Mouse (Mus musculus) kidney, postnatal 0 days (tissue): ENCODE results near the gene Snx7. TPM values are rescaled to one million over a fixed set of nuclear protein-coding genes. Genes with fewer than 3 reads are reported as not detected.

Experiments used
- ATAC-seq: fragments of 200-750 bp; cut with Nextera tagmentation; replicated peaks from 2 replicates; pipeline ENCODE4 v1.8.0; 2017; ENCODE audit warnings: low read depth, moderate number of reproducible peaks, moderate TSS enrichment, moderate library complexity; ENCODE audit not compliant: low FRiP score
- DNase-seq: peaks from one replicate; pipeline ENCODE4 v3.0.0-alpha.2; 2016; ENCODE audit warnings: low spot score
- H3K27ac ChIP-seq: fragments of 300-500 bp; sonication (generic); 2 replicates; pipeline ENCODE4 v1.5.1; 2014; ENCODE audit warnings: mild to moderate bottlenecking
- H3K27me3 ChIP-seq: fragments of 300-500 bp; sonication (generic); 2 replicates; pipeline ENCODE4 v1.6.1; 2014; ENCODE audit warnings: low read length, mixed read lengths; ENCODE audit not compliant: insufficient read depth
- H3K36me3 ChIP-seq: fragments of 300-500 bp; sonication (generic); 2 replicates; pipeline ENCODE4 v1.6.1; 2014; ENCODE audit warnings: low read length, mixed read lengths; ENCODE audit not compliant: insufficient read depth
- H3K4me1 ChIP-seq: fragments of 300-500 bp; sonication (generic); replicated peaks from 2 replicates; pipeline ENCODE4 v1.6.1; 2014; ENCODE audit warnings: antibody characterized with exemption, low read length, mixed read lengths; ENCODE audit not compliant: insufficient read depth
- H3K4me2 ChIP-seq: fragments of 300-500 bp; sonication (generic); 2 replicates; pipeline ENCODE4 v1.6.1; 2014; ENCODE audit warnings: mild to moderate bottlenecking, low read length, moderate library complexity, mixed read lengths
- H3K4me3 ChIP-seq: fragments of 300-500 bp; sonication (generic); replicated peaks from 2 replicates; pipeline ENCODE4 v1.5.1; 2014; ENCODE audit warnings: low read depth, low read length
- H3K9ac ChIP-seq: fragments of 300-500 bp; sonication (generic); 2 replicates; pipeline ENCODE4 v1.6.1; 2014; ENCODE audit warnings: low read depth, low read length
- H3K9me3 ChIP-seq: fragments of 300-500 bp; sonication (generic); replicated peaks from 2 replicates; pipeline ENCODE4 v1.6.1; 2016; ENCODE audit warnings: low read length, inconsistent platforms, mixed read lengths
- CTCF ChIP-seq: IDR thresholded peaks from 2 replicates; pipeline ENCODE4 v1.5.1; 2016; ENCODE audit warnings: antibody characterized with exemption, low read depth, mild to moderate bottlenecking, moderate library complexity
- WGBS: fragments of 180-500 bp; shearing (Covaris S2); extraction: QIAGEN DNeasy Blood & Tissue Kit; methylation state at CpG from one replicate; pipeline ENCODE4 v1.1.7; 2014; 5-methylcytosine and 5-hydroxymethylcytosine counted together
- polyA plus RNA-seq: library from polyadenylated mRNA; unstranded; fragments of >200 nt; fragmentation: Nextera tagmentation; extraction: Ambion mirVana; gene quantifications from 2 replicates; pipeline ENCODE4 v1.2.1, GENCODE M21; 2015

Gene Snx7
- polyA plus RNA-seq, 1 experiment from 2014 or later, result 84.7 TPM

DNA sequence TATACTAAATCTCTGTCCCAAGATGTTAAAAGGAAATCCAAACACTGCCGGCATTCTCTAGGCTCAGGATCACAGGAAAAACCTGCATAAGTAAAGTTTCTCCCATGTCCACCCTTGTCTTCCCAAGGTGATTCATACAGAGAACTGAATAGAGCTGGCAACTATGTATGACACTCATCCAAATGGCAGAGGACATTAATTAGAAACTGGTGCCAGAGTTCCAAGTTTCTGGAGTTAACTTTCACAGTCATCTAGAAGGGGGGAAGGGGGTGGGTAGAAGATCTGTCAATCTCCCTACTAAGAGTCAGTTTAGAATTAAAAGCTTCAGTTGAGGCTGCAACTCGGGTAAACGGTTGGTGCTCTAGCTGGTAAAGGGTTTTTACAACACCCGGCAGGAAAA lies 76.8 kb downstream of the Snx7 start:
- H3K4me2 ChIP-seq, result no peak overlapping the region
- whole genome bisulfite sequencing, result 50% methylated on average over 4 of the region's 4 CpGs
- no peak for TF ChIP-seq CTCF
- no peaks in the 10 kb centered on the region for H3K27me3 ChIP-seq
- no peaks in the 10 kb centered on the region for H3K36me3 ChIP-seq
- no peaks in the 10 kb centered on the region for H3K9me3 ChIP-seq
- H3K4me1 ChIP-seq, result no peaks in the 10 kb centered on the region
- no peak overlapping the region for H3K9ac ChIP-seq
- no peak for ATAC-seq
- DNase-seq, result no peak
- H3K4me3 ChIP-seq, result no peak overlapping the region
- no peak overlapping the region for H3K27ac ChIP-seq

DNA sequence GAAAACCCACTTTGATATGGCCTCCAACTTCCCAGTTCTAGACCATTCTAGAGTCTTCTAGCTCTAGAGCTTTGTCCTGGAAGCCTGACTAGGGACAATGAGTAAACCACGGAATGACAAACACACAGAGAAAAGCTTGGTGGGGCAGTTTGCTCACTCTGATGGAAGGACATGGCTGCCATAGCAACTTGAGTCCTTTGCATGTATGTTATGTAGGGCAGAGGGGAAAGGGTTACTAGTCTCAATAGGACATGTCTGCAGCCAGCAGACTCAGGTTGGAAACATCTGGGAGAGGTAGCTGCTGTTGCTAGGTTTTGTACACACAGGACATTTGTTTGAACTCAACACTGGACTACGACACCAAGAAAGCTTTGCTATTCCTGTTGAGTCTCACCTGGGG lies 77.5 kb downstream of the Snx7 start:
- no peak for TF ChIP-seq CTCF
- DNase-seq (no peak), ATAC-seq (no peak)
- 83% methylated on average over 2 of the region's 2 CpGs for WGBS
- no peak overlapping the region for H3K4me3 ChIP-seq
- H3K27me3 ChIP-seq, result no peaks in the 10 kb centered on the region
- no peaks in the 10 kb centered on the region for H3K9me3 ChIP-seq
- H3K9ac ChIP-seq, result no peak overlapping the region
- H3K4me2 ChIP-seq, result no peak overlapping the region
- no peaks in the 10 kb centered on the region for H3K4me1 ChIP-seq
- no peak overlapping the region for H3K27ac ChIP-seq
- H3K36me3 ChIP-seq, result no peaks in the 10 kb centered on the region

DNA sequence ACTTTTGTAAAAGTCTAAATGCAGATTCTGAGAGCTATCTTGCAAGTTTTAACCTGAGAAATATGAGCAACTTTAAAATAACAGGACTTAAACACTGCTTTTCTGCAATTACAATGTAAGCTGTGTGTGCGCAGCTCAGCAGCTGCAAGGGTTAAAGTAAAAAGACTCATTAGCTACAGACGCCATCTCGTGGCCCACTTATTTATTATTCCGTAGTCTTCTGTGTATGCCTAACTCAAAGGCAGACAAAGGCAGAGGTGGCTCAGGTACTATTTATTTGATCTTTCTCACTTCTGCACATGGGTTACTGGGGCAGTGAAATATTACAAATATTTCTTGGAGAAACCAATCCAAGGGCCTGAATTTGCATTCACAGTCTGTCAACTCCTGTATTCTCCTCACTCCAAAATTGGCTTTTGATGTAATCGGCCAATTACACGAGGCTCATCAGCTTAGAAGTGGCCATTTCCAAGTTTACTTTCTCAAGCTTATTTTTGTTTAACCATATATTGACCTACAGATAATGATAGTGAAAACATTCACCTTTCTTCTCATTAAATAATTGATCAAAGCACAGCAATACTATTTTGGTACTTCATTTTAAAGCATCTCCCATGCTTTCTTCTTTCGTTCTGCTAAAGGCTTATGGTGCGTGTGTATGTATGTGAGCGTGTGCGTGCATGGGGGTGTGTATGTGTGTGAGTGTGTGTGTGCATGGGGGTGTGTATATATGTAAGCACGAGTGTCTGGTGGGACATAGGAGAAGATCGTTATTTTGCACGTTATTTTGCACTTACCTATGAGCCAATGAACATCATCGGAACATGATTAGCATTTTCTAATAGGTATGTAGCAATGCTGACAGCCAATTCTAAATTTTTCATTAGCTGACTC lies 79.7 kb downstream of the Snx7 start:
- Histone ChIP-seq H3K4me3 (no peak overlapping the region), H3K4me1 (no peaks in the 10 kb centered on the region), H3K27me3 (no peaks in the 10 kb centered on the region), H3K4me2 (no peak overlapping the region), H3K9ac (no peak overlapping the region), H3K9me3 (no peaks in the 10 kb centered on the region), H3K36me3 (no peaks in the 10 kb centered on the region), H3K27ac (no peak overlapping the region)
- peak; percentile 65 for DNase-seq
- ATAC-seq, result no peak
- peak; percentile 59 for TF ChIP-seq CTCF
- 67% methylated on average over 14 of the region's 14 CpGs for WGBS

DNA sequence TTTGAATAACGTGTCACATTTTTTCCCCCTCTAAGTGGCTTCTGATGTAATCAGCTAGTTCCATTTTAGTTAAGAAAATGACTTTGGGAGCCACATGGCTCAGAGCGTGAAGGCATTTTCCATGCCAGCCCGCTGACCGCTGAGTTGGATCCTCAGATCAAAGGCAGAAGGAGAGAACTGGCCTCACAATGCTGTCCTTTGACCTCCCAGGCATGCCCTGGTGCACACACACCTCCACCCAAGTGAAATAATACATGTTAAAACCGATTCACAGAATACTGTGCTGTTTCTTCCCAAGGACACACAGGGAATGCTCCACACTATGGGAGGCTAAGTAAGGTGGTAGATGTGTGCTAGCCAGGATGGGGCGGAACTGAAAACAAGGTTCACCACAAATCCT lies 81.5 kb downstream of the Snx7 start:
- no peaks in the 10 kb centered on the region for H3K36me3 ChIP-seq
- no peak overlapping the region for H3K4me2 ChIP-seq
- peak; percentile 26 for DNase-seq
- no peaks in the 10 kb centered on the region for H3K9me3 ChIP-seq
- H3K4me3 ChIP-seq, result no peak overlapping the region
- WGBS, result 36% methylated on average over 6 of the region's 6 CpGs
- no peak overlapping the region for H3K27ac ChIP-seq
- ATAC-seq, result peak; percentile 73; the same call in 1 of the 2 replicates
- no peak overlapping the region for H3K9ac ChIP-seq
- H3K27me3 ChIP-seq, result no peaks in the 10 kb centered on the region
- TF ChIP-seq CTCF, result no peak
- no peaks in the 10 kb centered on the region for H3K4me1 ChIP-seq

DNA sequence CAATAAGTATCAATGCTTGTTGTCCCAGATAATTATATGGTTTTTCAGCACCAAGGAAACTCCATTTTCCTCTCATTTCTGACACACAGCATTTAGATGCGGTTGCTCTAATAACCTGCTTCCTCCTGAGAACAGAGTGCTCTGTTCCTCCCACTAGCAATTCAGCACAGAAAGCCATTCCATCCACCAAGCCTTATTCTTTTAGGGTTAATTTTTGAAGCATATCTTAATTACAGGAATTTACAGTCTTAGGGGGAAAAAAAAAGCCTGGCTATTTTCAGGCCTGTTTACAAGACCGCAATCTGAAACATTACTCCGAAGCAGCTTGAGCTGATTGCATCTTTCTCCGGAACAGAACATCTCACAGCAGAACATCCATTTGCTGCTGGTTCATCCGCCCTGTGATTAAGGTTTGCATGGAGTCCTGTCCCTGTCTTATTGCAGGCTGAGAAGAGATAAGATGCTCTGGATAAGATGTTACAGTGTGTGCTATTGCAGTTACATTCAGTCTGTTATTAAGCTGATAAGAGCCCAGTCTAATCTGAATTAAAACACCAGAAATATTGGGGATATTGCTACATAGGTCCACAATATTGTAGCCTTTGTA lies 116.5 kb downstream of the Snx7 start:
- no peak overlapping the region for H3K9ac ChIP-seq
- no peak for DNase-seq
- no peak for TF ChIP-seq CTCF
- H3K4me2 ChIP-seq, result no peak overlapping the region
- H3K27ac ChIP-seq, result no peak overlapping the region
- no peak overlapping the region for H3K4me3 ChIP-seq
- no peak for ATAC-seq
- 81% methylated on average over 5 of the region's 5 CpGs for WGBS
- no peaks in the 10 kb centered on the region for H3K36me3 ChIP-seq
- H3K4me1 ChIP-seq, result no peaks in the 10 kb centered on the region
- H3K9me3 ChIP-seq, result no peaks in the 10 kb centered on the region
- H3K27me3 ChIP-seq, result no peaks in the 10 kb centered on the region

DNA sequence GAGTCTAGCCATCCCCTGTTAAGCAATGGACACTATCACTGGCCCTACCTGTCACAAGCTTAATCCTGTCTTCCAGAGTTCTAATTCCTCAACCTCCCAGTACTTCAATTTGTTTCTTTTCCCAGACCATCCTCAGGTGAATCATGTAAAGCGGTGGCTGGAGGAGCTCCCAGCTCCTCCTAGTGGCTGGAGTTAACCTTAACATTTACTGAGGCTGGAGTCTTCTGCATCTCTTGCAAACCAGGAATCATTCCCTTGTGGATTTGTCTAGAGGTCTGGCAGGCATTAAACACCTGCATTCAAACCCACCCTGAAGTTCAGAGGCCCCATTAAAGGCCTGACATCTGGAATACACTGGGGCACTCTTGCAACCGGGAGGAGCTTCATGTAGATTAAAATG lies 117.1 kb downstream of the Snx7 start:
- H3K36me3 ChIP-seq, result no peaks in the 10 kb centered on the region
- no peak overlapping the region for H3K27ac ChIP-seq
- H3K9ac ChIP-seq, result no peak overlapping the region
- no peaks in the 10 kb centered on the region for H3K9me3 ChIP-seq
- no peak overlapping the region for H3K4me3 ChIP-seq
- DNase-seq (peak; percentile 1), ATAC-seq (no peak)
- WGBS, result 60% methylated on average over 2 of the region's 2 CpGs
- TF ChIP-seq CTCF, result peak; percentile 56; the same call in 1 of the 2 replicates
- H3K4me2 ChIP-seq, result no peak overlapping the region
- H3K27me3 ChIP-seq, result no peaks in the 10 kb centered on the region
- H3K4me1 ChIP-seq, result no peaks in the 10 kb centered on the region
